Mouse (Mus musculus) cortical plate, adult 2 months (tissue): ENCODE data around the gene Adora1. TPM values are rescaled to one million over a fixed set of nuclear protein-coding genes. Genes with fewer than 3 reads are reported as not detected.
"Not testable (repeated sequence)": the region's sequence is repeated elsewhere in the genome, so short reads cannot be mapped to it uniquely, and the experiment has no call there.

ENCODE experiments used
- H3K27ac ChIP-seq: fragments of 200-500 bp; 2 replicates; pipeline ENCODE4 v1.5.1; 2012; ENCODE audit warnings: low read length, control low read depth, inconsistent platforms; ENCODE audit not compliant: insufficient read depth
- H3K4me1 ChIP-seq: fragments of 200-500 bp; 2 replicates; pipeline ENCODE4 v1.6.1; 2011; ENCODE audit warnings: low read length; ENCODE audit not compliant: control insufficient read depth, insufficient read depth
- H3K4me3 ChIP-seq: fragments of 200-500 bp; 2 replicates; pipeline ENCODE4 v1.5.1; 2011; ENCODE audit warnings: mild to moderate bottlenecking, low read length, control low read depth; ENCODE audit not compliant: insufficient read depth
- CTCF ChIP-seq: fragments of 200-500 bp; IDR thresholded peaks from 2 replicates; pipeline ENCODE4 v1.5.1; 2011; ENCODE audit warnings: mild to moderate bottlenecking, control low read depth, low read length; ENCODE audit not compliant: insufficient read depth; ENCODE audit errors: extremely low read depth
- POLR2A ChIP-seq: fragments of 200-500 bp; IDR thresholded peaks from 2 replicates; pipeline ENCODE4 v1.6.1; 2011; ENCODE audit warnings: mild to moderate bottlenecking, low read length, control low read depth; ENCODE audit not compliant: insufficient read depth; ENCODE audit errors: extremely low read depth
- polyA plus RNA-seq: library from polyadenylated mRNA; depleted of rRNA; stranded (reverse); fragments of >200 nt; gene quantifications from 2 replicates; pipeline ENCODE4 v1.2.3, GENCODE M21; 2012

The Adora1 gene
- polyA plus RNA-seq, 1 experiment, result 154 TPM

DNA sequence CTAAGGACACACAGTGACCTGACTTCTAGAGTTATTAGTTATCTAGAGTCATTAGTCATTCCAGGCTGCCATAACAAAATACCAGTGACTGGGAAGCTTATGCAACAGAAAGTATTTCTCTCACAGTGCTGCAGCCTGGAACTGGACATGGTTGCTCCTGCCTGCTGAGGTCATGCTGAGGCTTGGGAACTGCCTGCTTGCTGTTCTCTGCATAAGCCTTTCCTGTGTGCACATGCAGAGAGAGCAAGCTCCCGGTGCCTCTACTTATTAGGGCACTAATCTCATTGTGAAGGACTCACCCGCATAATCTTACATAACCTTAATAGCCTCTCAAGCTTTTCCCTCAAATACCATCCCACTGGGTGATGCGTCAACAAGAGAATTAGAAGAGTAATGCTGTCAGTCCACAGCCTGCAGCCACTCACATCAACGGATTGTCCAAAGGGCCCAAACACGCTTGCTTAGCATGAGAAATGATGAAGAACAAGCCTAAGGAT is 37.6 kb upstream of the Adora1 start:
- TF ChIP-seq CTCF, result no peak
- no peak for TF ChIP-seq POLR2A
- Histone ChIP-seq H3K4me3 (no peak overlapping the region), H3K4me1 (peaks cover 5% of the 10 kb centered on the region; the same call in 1 of the 2 replicates), H3K27ac (0 out of 2 replicates have a peak overlapping the region, but pooled peaks have one; percentile 0)

DNA sequence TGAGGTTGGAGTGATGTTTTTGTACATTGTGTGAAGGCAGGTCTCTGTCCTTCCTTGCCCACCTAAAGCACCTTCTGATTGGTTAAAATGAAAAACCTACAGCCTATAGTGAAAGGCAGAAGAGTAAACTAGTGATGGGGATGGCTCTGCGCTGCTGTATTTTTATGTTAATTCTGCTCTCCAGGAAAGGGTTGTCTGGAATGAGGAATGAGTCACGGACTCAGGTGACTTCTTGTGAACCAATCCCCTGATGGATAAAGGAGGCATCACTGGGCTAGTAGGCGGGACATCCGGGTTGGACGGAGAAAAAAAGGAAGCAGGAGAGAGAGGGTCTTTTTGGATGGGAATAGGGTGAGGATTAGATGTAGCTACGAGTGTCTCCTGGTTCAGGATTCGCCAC is 34.8 kb upstream of the Adora1 start:
- Histone ChIP-seq H3K27ac (no peak overlapping the region), H3K4me1 (0 out of 2 replicates have a peak, but pooled peaks cover 2% of the 10 kb centered on the region), H3K4me3 (no peak overlapping the region)
- TF ChIP-seq POLR2A (no peak), CTCF (no peak)

DNA sequence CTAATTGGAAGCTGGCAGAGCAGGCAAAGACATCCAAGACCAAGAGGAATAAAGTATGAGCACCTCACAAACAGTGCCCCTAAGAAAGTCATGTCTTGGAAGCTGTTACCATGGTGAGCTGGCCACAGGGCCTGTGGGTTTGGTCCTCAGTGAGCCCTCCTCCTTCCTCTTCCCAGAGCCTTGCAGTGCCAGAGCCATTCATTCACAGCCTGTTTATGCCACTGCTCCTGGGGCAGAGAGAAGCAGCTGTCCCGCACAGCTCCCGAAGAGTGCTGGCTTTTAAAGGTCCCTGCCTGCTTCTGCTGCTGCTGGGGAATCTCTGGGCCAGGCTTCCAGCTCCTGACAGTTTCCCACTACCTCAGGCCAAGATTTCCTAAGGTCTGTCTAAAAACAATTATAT is 30.6 kb upstream of the Adora1 start:
- Histone ChIP-seq H3K4me1 (no peaks in the 10 kb centered on the region), H3K4me3 (no peak overlapping the region), H3K27ac (no peak overlapping the region)
- no peak for TF ChIP-seq CTCF
- peak; percentile 48; the same call in 1 of the 2 replicates for TF ChIP-seq POLR2A

DNA sequence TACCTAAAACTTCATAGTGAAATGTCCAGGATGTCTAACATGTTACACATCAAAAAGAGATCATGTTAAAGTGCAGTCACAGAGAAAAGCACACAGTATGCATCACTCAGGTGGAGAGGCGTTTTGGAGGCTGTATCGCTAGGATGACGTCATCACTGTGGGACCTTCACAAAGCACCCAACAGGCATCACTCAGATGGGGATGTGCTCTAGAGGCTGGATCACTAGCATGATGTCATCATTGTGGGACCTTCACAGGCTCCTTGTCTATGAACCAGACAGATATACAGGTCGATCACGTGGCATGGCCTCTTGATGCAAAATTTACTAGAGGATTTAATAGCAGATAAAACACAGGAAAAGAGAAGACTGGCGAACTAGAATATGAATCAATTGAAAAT is 29.1 kb upstream of the Adora1 start:
- TF ChIP-seq CTCF (no peak), POLR2A (no peak)
- H3K4me3 ChIP-seq, result no peak overlapping the region
- H3K4me1 ChIP-seq, result no peaks in the 10 kb centered on the region
- H3K27ac ChIP-seq, result no peak overlapping the region

DNA sequence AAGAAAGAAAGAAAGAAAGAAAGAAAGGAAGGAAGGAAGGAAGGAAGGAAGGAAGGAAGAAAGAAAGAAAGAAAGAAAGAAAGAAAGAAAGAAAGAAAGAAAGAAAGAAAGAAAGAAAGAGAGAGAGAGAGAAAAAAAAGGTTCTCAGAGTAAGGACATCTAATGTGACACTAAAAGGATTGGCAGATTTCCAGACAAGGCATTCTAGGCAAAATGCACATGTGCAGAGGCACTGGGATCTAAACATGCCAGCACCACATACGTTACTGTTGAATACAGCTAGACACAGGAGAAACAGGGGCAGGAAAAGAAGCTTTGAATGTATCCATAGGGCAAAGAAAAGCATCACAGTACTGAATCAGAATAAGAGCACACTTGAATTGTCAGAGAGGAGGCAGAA is 14.4 kb upstream of the Adora1 start:
- H3K27ac ChIP-seq, H3K4me3 ChIP-seq, H3K4me1 ChIP-seq: not testable (repeated sequence)

DNA sequence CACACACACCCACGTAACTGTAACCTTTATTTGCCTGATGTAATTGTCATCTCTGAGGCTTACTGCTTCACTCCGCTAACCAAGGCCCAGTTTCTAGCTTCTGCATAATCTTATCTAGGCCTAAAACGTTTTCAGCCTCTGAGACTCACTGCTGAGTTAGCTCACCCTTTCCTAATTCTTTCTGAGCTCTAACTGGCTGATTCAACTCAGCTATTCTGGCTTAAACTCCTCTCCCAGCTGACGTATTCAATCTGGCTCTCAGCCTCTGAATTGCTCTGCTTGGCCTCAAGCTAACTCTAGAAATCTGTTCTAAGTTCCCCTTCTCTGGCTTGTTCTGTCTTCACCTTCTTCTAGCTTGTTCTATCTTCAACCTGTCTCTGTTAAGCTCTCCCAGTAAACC is 11.4 kb upstream of the Adora1 start:
- Histone ChIP-seq H3K27ac (no peak overlapping the region), H3K4me1 (no peaks in the 10 kb centered on the region), H3K4me3 (no peak overlapping the region)
- TF ChIP-seq POLR2A (no peak), CTCF (no peak)

DNA sequence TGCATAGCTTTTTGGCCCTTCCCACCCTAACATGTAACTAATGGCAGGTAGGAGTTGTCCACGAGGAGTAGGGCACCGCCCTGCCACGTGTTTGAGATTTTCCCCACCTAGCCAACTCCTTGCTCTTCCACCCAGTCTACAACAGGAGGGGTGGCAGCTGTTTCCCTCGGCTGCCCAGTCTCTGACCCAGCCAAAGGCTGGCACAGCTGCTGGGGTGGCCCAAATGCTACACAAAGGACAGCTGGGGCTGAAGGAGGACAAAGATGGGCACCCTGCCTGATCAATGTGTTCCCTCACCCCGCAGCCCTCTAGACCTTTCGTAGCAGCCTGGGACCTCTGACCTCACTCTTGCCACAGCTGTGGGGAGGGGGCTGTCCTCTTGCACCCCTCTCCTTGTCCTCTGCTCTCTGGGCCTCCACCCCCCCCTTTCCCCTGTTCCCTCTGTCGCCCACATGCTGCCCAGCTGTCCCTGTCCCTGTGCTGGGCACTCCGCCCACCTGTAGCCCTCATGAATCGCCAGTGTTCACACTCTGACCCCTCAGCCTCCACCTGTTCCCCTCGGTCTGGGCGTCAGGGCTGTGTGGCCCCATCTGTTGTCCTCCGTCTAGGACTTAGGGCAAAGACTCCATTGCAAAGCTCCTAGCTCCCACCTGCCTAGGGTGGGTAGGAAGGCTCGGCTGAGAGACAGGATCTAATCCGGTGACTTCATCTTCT is 9.9 kb upstream of the Adora1 start:
- Histone ChIP-seq H3K27ac (no peak overlapping the region), H3K4me1 (0 out of 2 replicates have a peak, but pooled peaks cover 1% of the 10 kb centered on the region), H3K4me3 (no peak overlapping the region)
- TF ChIP-seq POLR2A (no peak), CTCF (no peak)

DNA sequence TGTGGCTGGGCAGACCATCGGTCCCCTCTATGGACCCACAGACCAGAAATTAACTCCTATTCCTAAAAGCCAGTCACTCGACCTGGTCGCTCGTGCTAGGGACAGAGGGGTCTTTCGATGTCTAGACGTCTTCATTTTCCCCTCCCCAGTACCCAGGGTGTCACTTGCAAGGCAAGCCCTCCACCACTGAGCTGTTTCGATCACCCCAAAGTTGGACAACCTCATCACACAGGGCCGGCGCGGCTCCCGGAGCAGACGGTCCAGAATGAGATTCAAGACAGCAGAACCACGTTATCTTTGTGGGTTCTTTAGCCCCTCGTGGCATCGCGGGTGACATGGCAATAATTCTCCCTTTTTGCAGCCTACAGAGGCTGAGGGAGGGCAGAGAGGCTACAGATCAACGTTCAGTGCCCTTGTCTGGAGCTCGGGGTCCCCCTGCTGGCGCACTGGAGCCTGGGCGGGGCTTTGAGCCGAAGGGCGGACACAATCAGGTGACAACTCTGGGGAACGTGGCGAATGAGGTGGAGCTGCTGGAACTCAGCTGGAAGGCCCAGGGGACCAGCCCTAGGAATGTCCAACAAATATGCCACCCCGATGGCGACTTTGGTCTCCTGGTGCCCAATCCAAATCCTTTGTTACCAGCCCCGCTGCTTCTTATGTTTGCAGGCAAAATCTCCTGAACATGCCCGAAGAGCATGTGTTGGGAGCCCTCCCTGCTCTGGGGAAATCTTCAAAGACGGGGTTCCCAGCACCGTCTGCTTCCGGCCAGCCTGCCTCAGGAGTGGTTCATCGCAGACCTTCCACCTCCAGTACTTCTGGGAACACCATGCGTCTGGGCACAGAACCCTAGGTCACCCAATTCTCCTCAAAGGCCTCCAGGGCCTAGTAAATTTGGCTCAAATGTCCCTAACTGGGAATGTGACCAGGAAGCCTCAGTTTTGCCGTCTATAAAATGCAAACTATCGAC is 9.0 kb upstream of the Adora1 start:
- no peak overlapping the region for H3K27ac ChIP-seq
- no peak overlapping the region for H3K4me3 ChIP-seq
- 0 out of 2 replicates have a peak, but pooled peaks cover 1% of the 10 kb centered on the region for H3K4me1 ChIP-seq
- peak; percentile 80 for TF ChIP-seq CTCF
- no peak for TF ChIP-seq POLR2A

DNA sequence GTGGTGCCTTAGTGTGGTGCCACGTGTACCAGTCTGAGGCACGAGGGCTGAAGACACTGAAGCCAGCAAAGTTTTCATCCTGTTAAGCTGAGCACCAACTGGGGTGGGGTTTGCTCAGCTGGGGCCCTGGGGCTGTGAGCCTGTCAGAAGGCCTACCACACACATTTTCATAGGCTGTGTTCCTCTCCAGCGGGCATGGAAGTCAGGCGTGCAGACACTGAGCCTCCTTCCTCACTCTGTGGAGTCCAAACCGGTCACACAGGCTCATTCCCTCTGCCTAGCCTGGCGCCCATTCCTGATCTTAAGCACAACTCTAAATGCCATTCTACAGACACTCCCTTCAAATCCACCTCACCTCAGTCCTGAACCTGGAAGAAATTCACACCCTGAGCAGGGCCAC is 8.3 kb upstream of the Adora1 start:
- Histone ChIP-seq H3K4me1 (peaks cover 4% of the 10 kb centered on the region), H3K4me3 (no peak overlapping the region), H3K27ac (no peak overlapping the region)
- TF ChIP-seq POLR2A (no peak), CTCF (no peak)
